Mouse (Mus musculus) G1E (cell line): ENCODE measurements around the gene Fam92b. TPM values are rescaled to one million over a fixed set of nuclear protein-coding genes. Genes with fewer than 3 reads are reported as not detected.

Experiments used
- ATAC-seq: 2 replicates; pipeline ENCODE4 v1.8.0; 2016; ENCODE audit warnings: mild to moderate bottlenecking; ENCODE audit not compliant: insufficient number of reproducible peaks, poor library complexity, low FRiP score, severe bottlenecking; ENCODE audit errors: extremely low read depth
- DNase-seq: peaks from one replicate; pipeline ENCODE4 v3.0.0; 2012; ENCODE audit warnings: low spot score
- H3K27me3 ChIP-seq: 2 replicates; pipeline ENCODE4 v1.6.1; 2012; ENCODE audit warnings: mild to moderate bottlenecking, low read length, inconsistent platforms; ENCODE audit not compliant: insufficient read depth
- H3K36me3 ChIP-seq: replicated peaks from 2 replicates; pipeline ENCODE3; 2012; ENCODE audit warnings: mild to moderate bottlenecking, inconsistent platforms
- H3K4me1 ChIP-seq: 2 replicates; pipeline ENCODE4 v1.6.1; 2012; ENCODE audit warnings: low read depth, low read length, inconsistent platforms, mixed read lengths; ENCODE audit not compliant: insufficient read depth
- H3K4me3 ChIP-seq: 2 replicates; pipeline ENCODE4 v1.5.1; 2012; ENCODE audit warnings: low read depth, mild to moderate bottlenecking, inconsistent platforms, low read length, moderate library complexity, mixed read lengths
- H3K9me3 ChIP-seq: replicated peaks from 2 replicates; pipeline ENCODE4 v1.6.1; 2012; ENCODE audit warnings: inconsistent platforms
- CTCF ChIP-seq: IDR thresholded peaks from 2 replicates; pipeline ENCODE4 v1.5.1; 2012; ENCODE audit warnings: low read depth, low read length, inconsistent platforms, mixed read lengths
- GATA1 ChIP-seq: IDR thresholded peaks from 2 replicates; pipeline ENCODE4 v1.6.1; 2012; ENCODE audit warnings: borderline replicate concordance, low read length, inconsistent platforms, mixed read lengths
- GATA2 ChIP-seq: IDR thresholded peaks from 2 replicates; pipeline ENCODE4 v1.6.1; 2012; ENCODE audit warnings: low read depth, low read length, inconsistent platforms, borderline replicate concordance
- POLR2AphosphoS5 ChIP-seq: IDR thresholded peaks from 2 replicates; pipeline ENCODE4 v1.6.1; 2012; ENCODE audit warnings: low read depth, low read length, inconsistent platforms; ENCODE audit not compliant: insufficient replicate concordance
- TAL1 ChIP-seq: conservative IDR thresholded peaks from 2 replicates; pipeline ENCODE4 v1.6.1; 2012; ENCODE audit warnings: low read depth, low read length, inconsistent platforms, mixed read lengths
- polyA plus RNA-seq: library from polyadenylated mRNA; stranded (reverse); fragments of >175 nt; gene quantifications from 2 replicates; pipeline ENCODE4 v1.2.3, GENCODE M21; 2012
- total RNA-seq, 2 experiments: library from RNA; stranded (forward) in 1 of 2; stranded (reverse) in 1 of 2; fragments of 200-1000 nt in 1 of 2; fragments of >200 nt in 1 of 2; fragmentation: Nextera tagmentation in 1 of 2; gene quantifications; 2 replicates each; pipeline ENCODE4 v1.2.3; 2014 to 2017

Fam92b gene
- total and polyA plus RNA-seq, 3 experiments = not detected

- H3K27me3 ChIP-seq = peaks cover 52% of the 10 kb centered on the region
- no peak overlapping the region for H3K4me3 ChIP-seq
- no peaks in the 10 kb centered on the region for H3K9me3 ChIP-seq
- ATAC-seq (no peak), DNase-seq (no peak)
- no peaks in the 10 kb centered on the region for H3K36me3 ChIP-seq
- TF ChIP-seq POLR2AphosphoS5 (no peak), TAL1 (no peak), GATA1 (no peak), CTCF (no peak), GATA2 (no peak)
- no peaks in the 10 kb centered on the region for H3K4me1 ChIP-seq
Measured at GRCm38 (mm10) chr8:120124836-120125389, 52.4 kb downstream of the Fam92b start.

- no peak for ATAC-seq
- H3K4me3 ChIP-seq = no peak overlapping the region
- TF ChIP-seq CTCF (no peak), POLR2AphosphoS5 (no peak), TAL1 (no peak), GATA1 (no peak), GATA2 (no peak)
- no peaks in the 10 kb centered on the region for H3K9me3 ChIP-seq
- DNase-seq = no peak
- H3K36me3 ChIP-seq = no peaks in the 10 kb centered on the region
- H3K4me1 ChIP-seq = no peaks in the 10 kb centered on the region
- peaks cover 59% of the 10 kb centered on the region for H3K27me3 ChIP-seq
Measured at GRCm38 (mm10) chr8:120124261-120124660, 53.0 kb downstream of the Fam92b start.

- Histone ChIP-seq H3K9me3 (no peaks in the 10 kb centered on the region), H3K27me3 (peaks cover 75% of the 10 kb centered on the region), H3K36me3 (no peaks in the 10 kb centered on the region), H3K4me3 (no peak overlapping the region), H3K4me1 (no peaks in the 10 kb centered on the region)
- TF ChIP-seq GATA2 = no peak
- TF ChIP-seq TAL1 = no peak
- TF ChIP-seq GATA1 = no peak
- TF ChIP-seq POLR2AphosphoS5 = no peak
- no peak for TF ChIP-seq CTCF
- DNase-seq (no peak), ATAC-seq (no peak)
Measured at GRCm38 (mm10) chr8:120120951-120121350, 56.3 kb downstream of the Fam92b start.

- TF ChIP-seq TAL1 (no peak), GATA2 (no peak), CTCF (no peak), POLR2AphosphoS5 (no peak), GATA1 (no peak)
- no peaks in the 10 kb centered on the region for H3K36me3 ChIP-seq
- no peaks in the 10 kb centered on the region for H3K4me1 ChIP-seq
- H3K4me3 ChIP-seq = no peak overlapping the region
- H3K27me3 ChIP-seq = peaks cover 83% of the 10 kb centered on the region
- DNase-seq (no peak), ATAC-seq (no peak)
- H3K9me3 ChIP-seq = no peaks in the 10 kb centered on the region
Measured at GRCm38 (mm10) chr8:120119931-120120330, 57.3 kb downstream of the Fam92b start.

GRCm38 (mm10) chr8:120119429-120119828 lies 57.8 kb downstream of the Fam92b start:
- H3K36me3 ChIP-seq = no peaks in the 10 kb centered on the region
- DNase-seq (no peak), ATAC-seq (no peak)
- H3K9me3 ChIP-seq = peaks cover 3% of the 10 kb centered on the region
- peaks cover 83% of the 10 kb centered on the region for H3K27me3 ChIP-seq
- H3K4me1 ChIP-seq = peaks cover 2% of the 10 kb centered on the region
- TF ChIP-seq TAL1 = no peak
- no peak for TF ChIP-seq GATA2
- TF ChIP-seq CTCF = no peak
- TF ChIP-seq POLR2AphosphoS5 = no peak
- TF ChIP-seq GATA1 = no peak
- H3K4me3 ChIP-seq = no peak overlapping the region

- Histone ChIP-seq H3K4me1 (peaks cover 8% of the 10 kb centered on the region), H3K9me3 (peaks cover 4% of the 10 kb centered on the region), H3K27me3 (peaks cover 80% of the 10 kb centered on the region), H3K36me3 (no peaks in the 10 kb centered on the region), H3K4me3 (no peak overlapping the region)
- DNase-seq (no peak), ATAC-seq (no peak)
- TF ChIP-seq GATA2 (no peak), CTCF (no peak)
Measured at GRCm38 (mm10) chr8:120118847-120119246, 58.4 kb downstream of the Fam92b start.

GRCm38 (mm10) chr8:120118162-120118561 lies 59.1 kb downstream of the Fam92b start:
- H3K4me3 ChIP-seq = no peak overlapping the region
- no peaks in the 10 kb centered on the region for H3K36me3 ChIP-seq
- peaks cover 13% of the 10 kb centered on the region for H3K4me1 ChIP-seq
- DNase-seq = no peak
- peaks cover 77% of the 10 kb centered on the region for H3K27me3 ChIP-seq
- no peak for ATAC-seq
- TF ChIP-seq CTCF (no peak), GATA2 (no peak), TAL1 (no peak), POLR2AphosphoS5 (no peak), GATA1 (no peak)
- peaks cover 4% of the 10 kb centered on the region for H3K9me3 ChIP-seq
